Mouse (Mus musculus) liver, adult 2 months (tissue): ENCODE measurements around the gene Gm47791.

Experiments
- CTCF ChIP-seq: fragments of 200-500 bp; IDR thresholded peaks from 2 replicates; pipeline ENCODE4 v1.5.1; 2011; ENCODE audit warnings: low read depth, low read length, control low read depth
- POLR2A ChIP-seq: fragments of 200-500 bp; IDR thresholded peaks from 2 replicates; pipeline ENCODE4 v1.6.1; 2011; ENCODE audit warnings: low read length, control low read depth; ENCODE audit not compliant: insufficient read depth; ENCODE audit errors: extremely low read depth

DNA sequence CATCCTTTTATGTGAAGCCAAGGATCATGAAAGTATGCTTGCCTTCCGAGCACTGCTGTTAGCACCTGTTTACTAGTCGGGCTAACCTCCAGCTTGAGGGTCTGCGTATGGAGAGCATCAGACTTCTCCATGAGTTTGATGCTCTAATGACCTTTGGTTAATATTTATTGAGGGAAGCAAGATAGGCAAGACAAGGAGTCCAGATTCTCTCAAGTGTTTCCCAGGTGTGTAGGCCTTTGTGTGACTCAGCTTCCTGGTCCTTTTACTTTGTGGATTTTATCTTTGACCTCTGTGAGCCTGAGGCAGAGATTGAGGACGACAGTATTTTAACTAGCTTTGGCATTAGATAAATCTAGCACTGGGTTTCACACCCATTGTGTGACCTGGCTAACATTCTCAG, 4.4 kb downstream of the Gm47791 start:
- TF ChIP-seq POLR2A, result no peak
- TF ChIP-seq CTCF, result no peak
